Mouse (Mus musculus) MEL (cell line): ENCODE measurements around the gene Prss46.

Experiments
- E2F4 ChIP-seq: IDR thresholded peaks from 2 replicates; pipeline ENCODE4 v1.6.1; 2011; ENCODE audit warnings: low read depth, low read length, improper control_type of control experiment, borderline replicate concordance
- EP300 ChIP-seq, 2 experiments: IDR thresholded peaks; 2 replicates each; pipeline ENCODE4 v1.6.1; 2011; ENCODE audit warnings: improper control_type of control experiment in 2 of 2, low read length in 2 of 2, low read depth in 1 of 2, mild to moderate bottlenecking in 1 of 2
- ZC3H11A ChIP-seq: IDR thresholded peaks from 2 replicates; pipeline ENCODE4 v1.6.1; 2012; ENCODE audit warnings: low read depth, mild to moderate bottlenecking, inconsistent platforms, low read length, improper control_type of control experiment

DNA sequence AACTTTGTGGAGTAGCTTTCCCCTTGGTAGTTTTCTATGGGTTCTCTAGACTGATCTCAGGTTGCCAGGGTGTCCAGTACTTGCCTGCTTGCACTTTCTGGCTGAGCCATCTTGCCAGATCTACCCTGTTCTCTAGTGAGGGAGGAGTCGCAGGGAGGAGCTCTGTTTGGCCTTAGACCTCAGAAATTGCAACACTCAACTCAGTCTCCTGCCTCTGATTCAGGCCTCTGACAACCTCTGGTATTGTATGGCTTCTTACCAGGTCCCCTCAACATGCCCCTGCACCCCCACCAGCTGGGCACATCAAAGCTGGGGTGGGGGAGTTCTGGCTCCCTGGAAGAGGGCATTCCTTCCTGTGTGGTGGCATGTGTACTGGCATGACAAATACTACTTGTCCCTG lies 33.0 kb downstream of the Prss46 start:
- TF ChIP-seq ZC3H11A (no peak), E2F4 (no peak), EP300 (IDR thresholded peaks at IDR 0.05; ENCODE audit: low read depth in 1 of 2, low read length in 2 of 2) (no peak)
